Mouse (Mus musculus) ES-Bruce4 (cell line): ENCODE measurements around the gene Dnajb12.

ENCODE experiments used
- CTCF ChIP-seq: IDR thresholded peaks from one replicate; pipeline ENCODE4 v1.8.1; 2011; ENCODE audit warnings: low read depth, low read length
- POLR2A ChIP-seq: IDR thresholded peaks from one replicate; pipeline ENCODE4 v1.8.1; 2011; ENCODE audit warnings: low read length; ENCODE audit not compliant: insufficient read depth

- TF ChIP-seq CTCF, result no peak
- no peak for TF ChIP-seq POLR2A
Measured at GRCm38 (mm10) chr10:59875396-59875795, 4.0 kb upstream of the Dnajb12 start.
